Mouse (Mus musculus): Measurements from ENCODE around the gene Hils1. TPM values are rescaled to one million over a fixed set of nuclear protein-coding genes. Genes with fewer than 3 reads are reported as not detected.
A peak's percentile ranks its signal among the peaks of the same experiment; 100 is the strongest.

The Hils1 gene
- polyA plus RNA-seq, 1 experiment from 2014 or later, result not detected

GRCm38 (mm10) chr11:94979462-94980179 lies 12.2 kb downstream of the Hils1 start:
- Histone ChIP-seq H3K27ac (replicated peaks; ENCODE audit: low read depth, low read length) (no peak overlapping the region), H3K9me3 (replicated peaks; ENCODE audit: control insufficient read depth, low read length) (no peaks in the 10 kb centered on the region), H3K27me3 (ENCODE audit: control insufficient read depth, insufficient read depth, low read length) (no peaks in the 10 kb centered on the region), H3K4me1 (ENCODE audit: control insufficient read depth, insufficient read depth, low read length) (0 out of 2 replicates have a peak, but pooled peaks cover 3% of the 10 kb centered on the region), H3K9ac (replicated peaks; ENCODE audit: low read length) (peak overlapping the region; percentile 30; the same call in 1 of the 2 replicates), H3K4me2 (ENCODE audit: low read depth, low read length) (no peak overlapping the region; the same call in 1 of the 2 replicates), H3K4me3 (ENCODE audit: low read depth, low read length) (no peak overlapping the region), H3K36me3 (replicated peaks; ENCODE audit: control insufficient read depth, insufficient read depth, low read depth, low read length) (no peaks in the 10 kb centered on the region)
- ATAC-seq (replicated peaks; ENCODE audit: insufficient number of reproducible peaks, low FRiP score, low TSS enrichment, low read depth) (no peak), DNase-seq (ENCODE audit: low spot score) (no peak)
- WGBS, result 77% methylated on average over 11 of the region's 11 CpGs

- no peak overlapping the region for H3K4me2 ChIP-seq (ENCODE audit: low read depth, low read length)
- ATAC-seq (replicated peaks; ENCODE audit: insufficient number of reproducible peaks, low FRiP score, low TSS enrichment, low read depth) (no peak), DNase-seq (ENCODE audit: low spot score) (peak; percentile 64)
- no peak overlapping the region for H3K9ac ChIP-seq (replicated peaks; ENCODE audit: low read length)
- H3K36me3 ChIP-seq (replicated peaks; ENCODE audit: control insufficient read depth, insufficient read depth, low read depth, low read length), result no peaks in the 10 kb centered on the region
- 59% methylated on average over 1 of the region's 1 CpGs for WGBS
- H3K4me1 ChIP-seq (ENCODE audit: control insufficient read depth, insufficient read depth, low read length), result peaks cover 5% of the 10 kb centered on the region
- no peak overlapping the region for H3K27ac ChIP-seq (replicated peaks; ENCODE audit: low read depth, low read length)
- H3K9me3 ChIP-seq (replicated peaks; ENCODE audit: control insufficient read depth, low read length), result no peaks in the 10 kb centered on the region
- H3K27me3 ChIP-seq (ENCODE audit: control insufficient read depth, insufficient read depth, low read length), result no peaks in the 10 kb centered on the region
- no peak overlapping the region for H3K4me3 ChIP-seq (ENCODE audit: low read depth, low read length)
Measured at GRCm38 (mm10) chr11:94985140-94985539, 17.7 kb downstream of the Hils1 start.

GRCm38 (mm10) chr11:94985822-94986221 lies 18.4 kb downstream of the Hils1 start:
- no peak overlapping the region for H3K4me2 ChIP-seq (ENCODE audit: low read depth, low read length)
- H3K9me3 ChIP-seq (replicated peaks; ENCODE audit: control insufficient read depth, low read length), result no peaks in the 10 kb centered on the region

GRCm38 (mm10) chr11:94986435-94986834 lies 19.0 kb downstream of the Hils1 start:
- H3K36me3 ChIP-seq (replicated peaks; ENCODE audit: control insufficient read depth, insufficient read depth, low read depth, low read length), result no peaks in the 10 kb centered on the region
- ATAC-seq (replicated peaks; ENCODE audit: insufficient number of reproducible peaks, low FRiP score, low TSS enrichment, low read depth) (no peak), DNase-seq (ENCODE audit: low spot score) (no peak)
- no peak overlapping the region for H3K4me2 ChIP-seq (ENCODE audit: low read depth, low read length)
- H3K9me3 ChIP-seq (replicated peaks; ENCODE audit: control insufficient read depth, low read length), result no peaks in the 10 kb centered on the region
- H3K4me1 ChIP-seq (ENCODE audit: control insufficient read depth, insufficient read depth, low read length), result peaks cover 5% of the 10 kb centered on the region
- no peak overlapping the region for H3K27ac ChIP-seq (replicated peaks; ENCODE audit: low read depth, low read length)
- H3K27me3 ChIP-seq (ENCODE audit: control insufficient read depth, insufficient read depth, low read length), result no peaks in the 10 kb centered on the region
- 54% methylated on average over 2 of the region's 2 CpGs for WGBS
- no peak overlapping the region for H3K4me3 ChIP-seq (ENCODE audit: low read depth, low read length)
- no peak overlapping the region for H3K9ac ChIP-seq (replicated peaks; ENCODE audit: low read length)

More at GRCm38 (mm10) chr11:94985822-94986221, 18.4 kb downstream of the Hils1 start:
- H3K27ac ChIP-seq (replicated peaks; ENCODE audit: low read depth, low read length), result no peak overlapping the region
- H3K9ac ChIP-seq (replicated peaks; ENCODE audit: low read length), result no peak overlapping the region
- ATAC-seq (replicated peaks; ENCODE audit: insufficient number of reproducible peaks, low FRiP score, low TSS enrichment, low read depth) (no peak), DNase-seq (ENCODE audit: low spot score) (no peak)
- H3K36me3 ChIP-seq (replicated peaks; ENCODE audit: control insufficient read depth, insufficient read depth, low read depth, low read length), result no peaks in the 10 kb centered on the region
- no peaks in the 10 kb centered on the region for H3K27me3 ChIP-seq (ENCODE audit: control insufficient read depth, insufficient read depth, low read length)
- peaks cover 5% of the 10 kb centered on the region for H3K4me1 ChIP-seq (ENCODE audit: control insufficient read depth, insufficient read depth, low read length)
- no peak overlapping the region for H3K4me3 ChIP-seq (ENCODE audit: low read depth, low read length)
- WGBS, result 70% methylated on average over 5 of the region's 5 CpGs

GRCm38 (mm10) chr11:94987341-94987740 lies 19.9 kb downstream of the Hils1 start:
- WGBS, result 43% methylated on average over 6 of the region's 6 CpGs
- Histone ChIP-seq H3K9me3 (replicated peaks; ENCODE audit: control insufficient read depth, low read length) (no peaks in the 10 kb centered on the region), H3K4me2 (ENCODE audit: low read depth, low read length) (no peak overlapping the region), H3K4me1 (ENCODE audit: control insufficient read depth, insufficient read depth, low read length) (peaks cover 5% of the 10 kb centered on the region), H3K27ac (replicated peaks; ENCODE audit: low read depth, low read length) (no peak overlapping the region), H3K4me3 (ENCODE audit: low read depth, low read length) (no peak overlapping the region), H3K36me3 (replicated peaks; ENCODE audit: control insufficient read depth, insufficient read depth, low read depth, low read length) (no peaks in the 10 kb centered on the region), H3K27me3 (ENCODE audit: control insufficient read depth, insufficient read depth, low read length) (no peaks in the 10 kb centered on the region), H3K9ac (replicated peaks; ENCODE audit: low read length) (no peak overlapping the region)
- DNase-seq (ENCODE audit: low spot score) (no peak), ATAC-seq (replicated peaks; ENCODE audit: insufficient number of reproducible peaks, low FRiP score, low TSS enrichment, low read depth) (no peak)

GRCm38 (mm10) chr11:94987851-94988250 lies 20.5 kb downstream of the Hils1 start:
- DNase-seq (ENCODE audit: low spot score) (no peak), ATAC-seq (replicated peaks; ENCODE audit: insufficient number of reproducible peaks, low FRiP score, low TSS enrichment, low read depth) (no peak)
- H3K36me3 ChIP-seq (replicated peaks; ENCODE audit: control insufficient read depth, insufficient read depth, low read depth, low read length), result no peaks in the 10 kb centered on the region
- no peaks in the 10 kb centered on the region for H3K9me3 ChIP-seq (replicated peaks; ENCODE audit: control insufficient read depth, low read length)
- 81% methylated on average over 8 of the region's 8 CpGs for WGBS
- peaks cover 5% of the 10 kb centered on the region for H3K4me1 ChIP-seq (ENCODE audit: control insufficient read depth, insufficient read depth, low read length)
- H3K4me3 ChIP-seq (ENCODE audit: low read depth, low read length), result no peak overlapping the region
- H3K27ac ChIP-seq (replicated peaks; ENCODE audit: low read depth, low read length), result no peak overlapping the region
- no peak overlapping the region for H3K9ac ChIP-seq (replicated peaks; ENCODE audit: low read length)
- H3K27me3 ChIP-seq (ENCODE audit: control insufficient read depth, insufficient read depth, low read length), result no peaks in the 10 kb centered on the region
- no peak overlapping the region for H3K4me2 ChIP-seq (ENCODE audit: low read depth, low read length)

GRCm38 (mm10) chr11:94988780-94989561 lies 21.6 kb downstream of the Hils1 start:
- Histone ChIP-seq H3K27me3 (ENCODE audit: control insufficient read depth, insufficient read depth, low read length) (no peaks in the 10 kb centered on the region), H3K36me3 (replicated peaks; ENCODE audit: control insufficient read depth, insufficient read depth, low read depth, low read length) (no peaks in the 10 kb centered on the region), H3K9me3 (replicated peaks; ENCODE audit: control insufficient read depth, low read length) (no peaks in the 10 kb centered on the region), H3K9ac (replicated peaks; ENCODE audit: low read length) (peak overlapping the region; percentile 69), H3K4me2 (ENCODE audit: low read depth, low read length) (peak overlapping the region; percentile 100), H3K4me1 (ENCODE audit: control insufficient read depth, insufficient read depth, low read length) (peaks cover 14% of the 10 kb centered on the region), H3K4me3 (ENCODE audit: low read depth, low read length) (peak overlapping the region; percentile 39), H3K27ac (replicated peaks; ENCODE audit: low read depth, low read length) (peak overlapping the region; percentile 75)
- ATAC-seq (replicated peaks; ENCODE audit: insufficient number of reproducible peaks, low FRiP score, low TSS enrichment, low read depth), result no peak
- no peak for DNase-seq (ENCODE audit: low spot score)
- WGBS, result 18% methylated on average over 10 of the region's 10 CpGs

GRCm38 (mm10) chr11:94989562-94990017 lies 22.2 kb downstream of the Hils1 start:
- Histone ChIP-seq H3K9ac (replicated peaks; ENCODE audit: low read length) (peak overlapping the region; percentile 69), H3K4me3 (ENCODE audit: low read depth, low read length) (peak overlapping the region; percentile 39), H3K9me3 (replicated peaks; ENCODE audit: control insufficient read depth, low read length) (no peaks in the 10 kb centered on the region), H3K27me3 (ENCODE audit: control insufficient read depth, insufficient read depth, low read length) (no peaks in the 10 kb centered on the region), H3K36me3 (replicated peaks; ENCODE audit: control insufficient read depth, insufficient read depth, low read depth, low read length) (no peaks in the 10 kb centered on the region), H3K4me2 (ENCODE audit: low read depth, low read length) (peak overlapping the region; percentile 100), H3K27ac (replicated peaks; ENCODE audit: low read depth, low read length) (peak overlapping the region; percentile 75), H3K4me1 (ENCODE audit: control insufficient read depth, insufficient read depth, low read length) (peaks cover 16% of the 10 kb centered on the region)
- WGBS, result under 1% methylated on average over 12 of the region's 12 CpGs
- ATAC-seq (replicated peaks; ENCODE audit: insufficient number of reproducible peaks, low FRiP score, low TSS enrichment, low read depth) (peak; percentile 70), DNase-seq (ENCODE audit: low spot score) (peak; percentile 99)
